Mouse (Mus musculus): Measurements from ENCODE around the gene Ccpg1. TPM values are rescaled to one million over a fixed set of nuclear protein-coding genes. Genes with fewer than 3 reads are reported as not detected.

Gene Ccpg1
- total RNA-seq (2021) = 10 to 100 TPM; 52.8 to 65.1 TPM
- long read RNA-seq, experiment 1, partial matches to known transcripts = 14 of 41 reads
- long read RNA-seq, experiment 1, other reads (novel, unspliced or antisense) = 26 of 41 reads
- long read RNA-seq, experiment 2, partial matches to known transcripts = 27 of 66 reads
- long read RNA-seq, experiment 2, other reads (novel, unspliced or antisense) = 37 of 66 reads

DNA sequence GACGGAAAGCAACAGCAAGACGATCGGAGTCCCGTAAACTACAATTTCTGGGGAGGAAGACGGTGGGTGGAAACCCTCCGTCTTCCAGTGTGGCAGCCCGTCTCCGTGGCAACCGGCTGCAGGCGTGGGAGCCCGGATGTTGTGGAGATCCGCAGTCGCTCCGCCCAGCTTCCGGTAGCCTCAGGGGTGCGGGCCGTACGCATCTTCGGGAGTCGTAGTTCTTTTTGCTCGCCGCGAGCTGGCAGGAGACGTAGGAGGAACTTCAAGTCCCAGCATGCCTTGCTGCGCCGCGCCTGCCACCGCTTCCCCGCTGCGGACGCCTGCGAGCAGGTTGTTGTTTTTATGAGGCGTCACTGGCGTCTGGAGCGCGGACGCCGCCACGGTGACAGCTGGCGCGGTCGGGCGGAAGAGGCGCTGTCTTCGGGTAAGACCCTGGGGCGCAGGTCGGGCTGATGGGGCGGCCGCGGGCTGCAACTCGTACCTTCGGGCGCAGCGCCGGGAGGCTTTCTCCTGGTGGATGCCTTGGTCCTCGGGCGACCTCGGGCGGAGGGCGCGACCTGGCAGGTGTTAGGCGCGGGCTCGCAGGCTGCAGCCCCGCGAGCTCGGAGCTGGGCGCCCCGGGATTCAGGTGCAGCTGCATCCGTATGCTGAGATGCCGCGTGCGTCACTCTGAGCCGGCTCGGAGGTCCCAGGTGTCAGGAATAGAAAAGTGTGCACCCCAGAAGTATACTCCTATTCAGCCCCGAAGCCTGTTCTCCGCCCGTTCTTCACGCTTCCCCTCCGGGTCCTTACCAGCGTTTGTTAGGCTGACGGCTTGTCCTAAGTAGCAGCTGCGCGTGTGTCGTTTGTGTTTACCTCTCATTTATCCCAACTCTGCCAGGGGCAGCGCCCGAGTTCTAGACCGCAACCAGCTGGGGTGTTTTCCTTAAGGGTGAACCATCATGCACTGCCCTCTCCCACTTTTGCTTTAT lies at the start of gene Ccpg1, which contains the start of gene Ccpg1os:
TSS of gene Ccpg1 (plus strand) at position 180 of the 971 bp plus-strand sequence.
TSS of gene Ccpg1os (minus strand) at position 133 of the 971 bp plus-strand sequence.
- intact Hi-C loops (cut with DNase I) = no loop called here
- peak; percentile 90 to 94 for DNase-seq

- intact Hi-C loops (cut with DNase I) = no loop called here
- no peak for DNase-seq
Measured at GRCm38 (mm10) chr9:72936301-72936700, 48.9 kb upstream of the Ccpg1 start.

GRCm38 (mm10) chr9:72943424-72943823 lies 41.8 kb upstream of the Ccpg1 start:
- intact Hi-C loops (cut with DNase I) = no loop called here
- DNase-seq = no peak

DNA sequence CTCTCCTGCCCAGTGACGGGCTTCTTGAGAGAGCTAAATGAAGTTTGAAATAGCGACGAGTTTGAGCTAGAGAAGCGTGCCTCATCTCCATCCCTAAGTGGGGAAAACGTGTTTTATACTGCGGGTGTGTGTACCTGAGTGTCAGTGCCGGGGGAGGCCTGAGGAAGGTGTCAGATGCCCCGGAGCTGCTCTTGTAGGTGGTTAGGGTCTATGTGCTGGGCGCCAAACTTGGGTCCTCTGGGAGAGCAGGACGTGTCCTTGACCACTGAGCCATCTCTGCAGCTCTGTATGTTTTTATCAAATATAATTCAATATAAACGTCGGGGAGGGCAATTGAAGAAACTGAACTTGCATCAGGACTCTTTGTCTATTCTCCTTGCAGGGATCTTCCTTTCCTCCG lies 40.9 kb upstream of the Ccpg1 start:
- DNase-seq = no peak
- intact Hi-C loops (cut with DNase I) = no loop called here

GRCm38 (mm10) chr9:72947010-72947409 lies 38.2 kb upstream of the Ccpg1 start:
- DNase-seq = no peak
- intact Hi-C loops (cut with DNase I) = no loop called here

GRCm38 (mm10) chr9:72949572-72949971 lies 35.7 kb upstream of the Ccpg1 start:
- DNase-seq = no peak
- intact Hi-C loops (cut with DNase I) = no loop called here

GRCm38 (mm10) chr9:72954746-72955145 lies 30.5 kb upstream of the Ccpg1 start:
- no peak for DNase-seq
- intact Hi-C loops (cut with DNase I) = loop anchor here (5.0 kb wide), 1 partner anchor 62 kb away; no protein-coding TSS in a partner anchor

- intact Hi-C loops (cut with DNase I) = no loop called here
- no peak for DNase-seq
Measured at GRCm38 (mm10) chr9:72955546-72955945, 29.7 kb upstream of the Ccpg1 start.

DNA sequence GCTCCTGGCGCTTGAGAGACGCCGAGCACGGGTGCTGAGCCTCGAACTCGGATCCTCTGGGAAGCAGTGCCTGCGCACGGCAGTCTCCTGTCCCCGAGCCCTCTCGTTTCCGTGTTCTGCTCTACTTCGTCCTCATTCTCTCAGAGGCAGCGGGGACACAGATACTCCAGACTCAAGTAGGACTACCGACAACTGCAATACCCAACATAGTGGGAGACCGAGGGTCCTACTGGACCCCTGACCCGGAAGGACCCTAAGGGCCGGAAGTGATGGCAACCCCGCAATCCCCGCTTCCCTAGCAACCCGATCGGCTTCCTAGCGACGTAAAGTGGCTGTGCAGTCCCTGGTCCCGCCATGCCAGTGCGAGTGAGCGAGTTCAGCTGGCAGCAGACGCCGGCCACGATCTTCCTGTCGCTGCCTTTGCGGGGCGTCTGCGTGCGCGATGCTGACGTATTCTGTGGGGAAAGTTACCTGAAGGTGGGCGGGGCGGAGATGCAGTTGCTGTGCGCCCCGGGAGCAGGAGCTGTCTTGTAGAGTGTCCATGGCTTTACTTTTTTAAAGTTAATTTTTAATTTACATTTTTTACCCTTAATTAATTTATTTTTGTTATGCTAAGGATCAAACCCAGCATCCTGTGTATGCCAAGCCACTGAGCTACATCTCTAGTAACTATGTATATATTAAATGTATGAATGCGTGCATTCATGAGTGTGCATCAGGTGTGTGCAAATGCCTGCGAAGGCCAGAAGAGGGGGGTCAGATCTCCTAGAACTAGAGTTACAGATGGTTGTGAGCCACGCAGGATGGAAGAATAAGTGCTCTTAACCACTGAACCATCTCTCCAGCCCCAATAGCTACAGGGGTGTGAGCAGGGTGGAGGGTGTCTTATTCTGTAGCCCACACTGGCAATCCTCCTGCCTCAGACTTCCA lies 26.4 kb upstream of the Ccpg1 start, which contains the start of the genes Dyx1c1 and Gm44503:
TSS of gene Dyx1c1 (plus strand) at position 265 of the 930 bp plus-strand sequence.
TSS of gene Gm44503 (plus strand) at position 332 of the 930 bp plus-strand sequence.
- intact Hi-C loops (cut with DNase I) = no loop called here
- DNase-seq = peak; percentile 49 to 54

GRCm38 (mm10) chr9:72961346-72961745 lies 23.9 kb upstream of the Ccpg1 start:
- DNase-seq = no peak
- intact Hi-C loops (cut with DNase I) = no loop called here

DNA sequence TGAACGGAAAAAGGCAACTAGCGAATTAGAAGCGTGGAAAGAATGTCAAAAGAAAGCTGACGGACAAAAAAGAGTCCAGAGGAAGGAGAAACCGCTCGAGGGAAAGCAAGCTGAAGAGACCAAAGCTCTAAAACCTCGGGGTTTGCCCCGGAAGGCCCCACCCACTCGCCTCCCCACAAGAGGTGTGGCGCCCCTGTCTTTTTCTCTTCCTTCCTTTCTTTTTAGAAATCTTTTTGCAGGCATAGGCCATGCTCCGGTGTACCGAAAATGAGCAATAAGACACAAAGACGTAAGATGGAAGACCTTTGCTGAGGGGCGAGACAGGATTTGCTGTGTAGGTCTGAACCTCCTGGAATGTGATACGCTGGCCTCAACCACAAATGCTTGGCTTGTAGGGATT lies 23.3 kb upstream of the Ccpg1 start:
- intact Hi-C loops (cut with DNase I) = no loop called here
- DNase-seq = no peak

GRCm38 (mm10) chr9:72968349-72969061 lies 16.7 kb upstream of the Ccpg1 start:
- DNase-seq = peak in 1 of 2 experiments; percentile 16
- intact Hi-C loops (cut with DNase I) = no loop called here

- intact Hi-C loops (cut with DNase I) = loop anchor here (2.0 kb wide), 1 partner anchor 121 kb away; no protein-coding TSS in a partner anchor
- DNase-seq = no peak
Measured at GRCm38 (mm10) chr9:72969874-72970273, 15.4 kb upstream of the Ccpg1 start.

DNA sequence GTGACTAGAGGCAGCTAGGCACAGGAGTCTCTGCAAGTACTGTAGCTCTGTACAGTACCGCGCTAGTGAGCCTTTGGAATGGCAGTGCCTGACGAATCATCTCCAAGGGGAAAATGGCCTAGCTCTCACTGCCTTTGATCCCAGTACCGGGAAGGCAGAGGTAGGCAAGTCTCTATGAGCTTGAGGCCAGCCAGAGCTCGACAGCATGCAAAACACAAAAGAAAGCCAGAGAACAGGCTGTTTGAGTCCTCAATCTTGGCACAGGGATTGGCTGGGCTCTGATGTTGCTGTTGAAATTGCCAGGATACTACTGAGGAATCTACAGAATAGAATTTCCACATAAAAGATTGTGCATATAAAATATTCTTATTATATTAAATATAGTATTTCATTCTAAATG lies 12.8 kb upstream of the Ccpg1 start:
- intact Hi-C loops (cut with DNase I) = no loop called here
- no peak for DNase-seq

- no peak for DNase-seq
- intact Hi-C loops (cut with DNase I) = no loop called here
Measured at GRCm38 (mm10) chr9:72972984-72973383, 12.2 kb upstream of the Ccpg1 start.

DNA sequence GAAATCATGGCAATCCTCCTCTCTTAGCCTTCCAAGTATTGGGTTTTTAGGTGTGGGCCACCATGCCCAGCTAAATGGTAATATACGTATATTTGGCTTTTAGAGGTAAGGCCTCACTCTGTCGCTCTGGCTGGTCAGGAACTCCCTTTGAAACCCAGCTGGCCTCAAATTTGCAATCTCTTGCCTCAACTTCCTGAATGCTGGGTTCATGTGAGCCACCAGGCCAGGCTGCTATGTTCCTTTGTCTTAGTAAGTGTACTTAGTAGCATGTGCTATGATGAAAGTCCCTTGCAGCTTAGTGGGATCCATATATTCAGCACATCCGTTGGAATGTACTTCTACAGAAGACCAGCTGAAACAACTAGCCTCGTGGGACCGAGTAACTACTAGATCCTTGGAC lies 10.5 kb upstream of the Ccpg1 start:
- DNase-seq = no peak
- intact Hi-C loops (cut with DNase I) = no loop called here

DNA sequence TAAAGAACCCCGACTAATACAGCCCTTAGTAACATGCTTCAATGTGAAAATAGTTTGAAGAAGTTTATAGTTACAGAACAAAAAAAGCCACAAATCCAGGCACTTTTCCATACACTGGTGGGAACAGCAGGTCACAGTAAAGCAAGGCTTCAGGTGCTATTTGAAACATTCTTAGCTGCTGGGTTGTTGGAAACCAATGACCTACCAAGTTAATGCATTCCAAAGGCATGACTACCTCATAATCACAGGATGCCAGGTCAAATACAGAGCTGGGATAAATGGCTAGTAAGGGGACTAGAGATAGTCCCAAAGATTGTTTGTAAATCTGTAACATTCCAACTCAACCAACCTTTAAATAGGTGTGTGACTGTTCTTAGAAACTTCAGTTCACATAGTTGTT lies 10.0 kb upstream of the Ccpg1 start:
- DNase-seq = no peak
- intact Hi-C loops (cut with DNase I) = no loop called here

DNA sequence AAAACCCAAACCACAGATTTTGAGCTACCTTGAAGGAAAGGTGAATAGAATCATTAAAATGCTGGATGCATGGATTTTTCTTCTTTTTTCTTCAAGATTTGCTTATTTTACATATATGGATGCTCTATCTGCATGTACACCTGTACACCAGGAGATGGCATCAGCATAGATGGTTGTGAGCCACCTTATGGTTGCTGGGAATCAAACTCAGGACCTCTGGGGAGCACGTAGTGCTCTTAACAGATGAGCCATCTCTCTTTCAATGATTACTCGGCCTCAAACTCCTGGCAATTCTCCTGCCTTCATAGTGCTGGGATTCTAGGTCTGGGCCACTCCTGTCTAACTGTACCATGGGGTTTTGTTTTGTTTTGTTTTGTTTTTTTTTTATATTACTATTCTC lies 2.2 kb upstream of the Ccpg1 start:
- intact Hi-C loops (cut with DNase I) = no loop called here
- no peak for DNase-seq

DNA sequence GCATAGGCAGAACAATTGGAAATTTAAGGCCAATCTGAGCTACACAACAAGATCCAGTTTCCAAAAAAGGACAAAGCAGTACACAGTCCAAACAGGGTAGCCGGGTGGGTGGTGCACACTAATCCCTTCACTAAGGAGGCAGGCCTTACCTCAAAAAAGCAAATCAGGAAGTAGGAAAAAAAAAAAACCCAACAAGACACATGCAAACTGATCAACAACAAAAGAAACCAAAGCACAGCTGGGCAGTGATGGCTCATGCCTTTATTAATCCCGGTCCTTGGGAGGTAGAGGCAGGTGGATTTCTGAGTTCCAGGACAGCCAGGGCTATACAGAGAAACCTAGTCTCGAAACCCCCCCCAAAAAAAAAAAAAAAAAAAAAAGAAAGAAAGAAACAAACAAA lies 2.5 kb downstream of the Ccpg1 start:
- DNase-seq = no peak
- intact Hi-C loops (cut with DNase I) = no loop called here

GRCm38 (mm10) chr9:72988706-72989105 lies 3.5 kb downstream of the Ccpg1 start:
- intact Hi-C loops (cut with DNase I) = no loop called here
- no peak for DNase-seq

All from gastrocnemius, postnatal 36 days (tissue).